Mouse (Mus musculus) heart, adult 2 months (tissue): ENCODE data around the gene Hnrnpul1. TPM values are rescaled to one million over a fixed set of nuclear protein-coding genes. Genes with fewer than 3 reads are reported as not detected.
A peak's percentile ranks its signal among the peaks of the same experiment; 100 is the strongest.

ENCODE experiments used
- DNase-seq, 2 experiments: peaks; one replicate each; pipeline ENCODE4 v3.0.0; 2021
- H3K27ac ChIP-seq: fragments of 200-600 bp; 2 replicates; pipeline ENCODE4 v1.8.1; 2022
- H3K27me3 ChIP-seq: fragments of 200-500 bp; 2 replicates; pipeline ENCODE4 v1.6.1; 2012; ENCODE audit warnings: mild to moderate bottlenecking, low read length, inconsistent platforms, mixed read lengths; ENCODE audit not compliant: control insufficient read depth, insufficient read depth
- H3K36me3 ChIP-seq: fragments of 200-500 bp; 2 replicates; pipeline ENCODE4 v1.6.1; 2012; ENCODE audit warnings: low read length, inconsistent platforms; ENCODE audit not compliant: control insufficient read depth, insufficient read depth
- H3K4me1 ChIP-seq: fragments of 200-500 bp; 2 replicates; pipeline ENCODE4 v1.6.1; 2011; ENCODE audit warnings: low read length; ENCODE audit not compliant: control insufficient read depth, insufficient read depth
- H3K4me3 ChIP-seq: fragments of 200-600 bp; 2 replicates; pipeline ENCODE4 v1.8.1; 2022
- H3K79me2 ChIP-seq: fragments of 200-500 bp; replicated peaks from 2 replicates; pipeline ENCODE4 v1.6.1; 2012; ENCODE audit warnings: mild to moderate bottlenecking, inconsistent platforms, low read length, moderate library complexity, mixed read lengths; ENCODE audit not compliant: control insufficient read depth, insufficient read depth
- H3K9ac ChIP-seq: fragments of 200-500 bp; 2 replicates; pipeline ENCODE4 v1.6.1; 2012; ENCODE audit warnings: low read depth, mild to moderate bottlenecking, control low read depth, inconsistent platforms, low read length, mixed read lengths
- CTCF ChIP-seq: fragments of 200-600 bp; IDR thresholded peaks from 2 replicates; pipeline ENCODE4 v1.8.1; 2022; ENCODE audit warnings: antibody characterized with exemption, mild to moderate bottlenecking, moderate library complexity
- EP300 ChIP-seq: fragments of 200-500 bp; IDR thresholded peaks from 2 replicates; pipeline ENCODE4 v1.6.1; 2011; ENCODE audit warnings: low read depth, low read length, control low read depth; ENCODE audit not compliant: insufficient read depth
- POLR2A ChIP-seq: fragments of 200-500 bp; IDR thresholded peaks from 2 replicates; pipeline ENCODE4 v1.6.1; 2011; ENCODE audit warnings: mild to moderate bottlenecking, low read depth, low read length, control low read depth; ENCODE audit not compliant: insufficient read depth
- WGBS: fragments of 180-500 bp; shearing (Covaris S2); methylation state at CpG from one replicate; pipeline ENCODE4 v1.1.7; 2018; 5-methylcytosine and 5-hydroxymethylcytosine counted together
- intact Hi-C: fragments of 180-260 bp; cut with DNase I; formaldehyde crosslinking; loops from one replicate; pipeline ENCODE4 v1.15.1; 2025
- polyA plus RNA-seq: library from polyadenylated mRNA; depleted of rRNA; stranded (reverse); fragments of >200 nt; gene quantifications from 2 replicates; pipeline ENCODE4 v1.2.3, GENCODE M21; 2012
- total RNA-seq, 2 experiments: library from RNA; stranded (reverse); gene quantifications; 2 replicates each; pipeline ENCODE4 v1.2.3; 2021

Gene Hnrnpul1
- total and polyA plus RNA-seq, 3 experiments, result 29.4 to 76.2 (median 71.0) TPM

DNA sequence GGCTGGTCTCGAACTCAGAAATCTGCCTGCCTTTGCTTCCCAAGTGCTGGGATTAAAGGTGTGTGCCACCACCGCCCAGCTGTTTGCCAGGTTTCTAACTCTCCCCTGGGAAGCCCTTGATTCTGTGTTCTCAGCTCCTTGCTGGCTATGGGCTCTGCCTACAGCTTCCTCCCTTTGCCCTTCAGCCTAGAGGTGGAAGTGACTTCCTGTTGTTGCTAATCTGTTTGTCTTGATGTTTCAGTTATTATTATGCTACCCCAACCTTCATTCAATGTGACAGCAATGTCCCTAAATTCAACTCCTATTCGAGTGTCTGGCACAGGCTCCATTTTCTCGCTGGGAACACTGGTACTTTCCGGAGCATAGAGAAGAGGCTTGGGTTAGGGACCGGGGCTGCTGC is 11.6 kb upstream of the Hnrnpul1 start:
- TF ChIP-seq EP300 (no peak), POLR2A (no peak), CTCF (no peak)

GRCm38 (mm10) chr7:25764221-25764620 is 9.7 kb upstream of the Hnrnpul1 start:
- no peaks in the 10 kb centered on the region for H3K79me2 ChIP-seq
- no peak overlapping the region for H3K9ac ChIP-seq
- H3K36me3 ChIP-seq, result no peaks in the 10 kb centered on the region; the same call in 1 of the 2 replicates
- H3K27ac ChIP-seq, result peak overlapping the region; percentile 47
- H3K27me3 ChIP-seq, result no peaks in the 10 kb centered on the region
- H3K4me3 ChIP-seq, result no peak overlapping the region
- intact Hi-C loops, result no loop called here
- 31% methylated on average over 5 of the region's 5 CpGs for WGBS
- H3K4me1 ChIP-seq, result peaks cover 20% of the 10 kb centered on the region
- DNase-seq, result no peak
- TF ChIP-seq POLR2A (no peak), EP300 (no peak), CTCF (no peak)

More for the DNA sequence above, 11.6 kb upstream of the Hnrnpul1 start:
- WGBS, result 70% methylated on average over 6 of the region's 6 CpGs
- Histone ChIP-seq H3K27me3 (no peaks in the 10 kb centered on the region), H3K27ac (no peak overlapping the region; the same call in 1 of the 2 replicates), H3K9ac (no peak overlapping the region), H3K79me2 (no peaks in the 10 kb centered on the region), H3K4me3 (no peak overlapping the region), H3K36me3 (no peaks in the 10 kb centered on the region; the same call in 1 of the 2 replicates), H3K4me1 (peaks cover 18% of the 10 kb centered on the region)
- intact Hi-C loops, result loop anchor here (2.0 kb wide), 1 partner anchor 21 kb away; no protein-coding TSS in a partner anchor
- no peak for DNase-seq

DNA sequence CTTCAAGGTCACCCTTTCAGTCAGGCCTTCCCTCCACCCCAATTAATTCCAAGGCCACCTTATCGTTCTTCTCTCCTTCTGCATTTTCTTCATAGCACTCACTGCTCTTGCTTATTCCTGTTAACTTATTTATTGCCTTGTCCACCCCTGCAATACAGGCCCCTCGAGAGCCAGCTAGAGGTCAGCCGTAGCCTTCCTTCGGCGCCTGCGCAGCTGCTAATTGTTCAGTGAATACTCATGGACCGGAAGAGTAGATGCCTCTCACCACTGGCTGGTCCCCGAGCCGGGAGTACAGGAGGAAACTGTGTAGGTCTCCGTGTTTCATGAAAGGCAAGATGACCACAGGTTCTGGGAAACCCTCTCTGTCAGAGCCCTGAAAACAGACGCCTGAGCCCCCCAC is 9.1 kb upstream of the Hnrnpul1 start:
- Histone ChIP-seq H3K4me1 (peaks cover 19% of the 10 kb centered on the region), H3K9ac (no peak overlapping the region), H3K36me3 (no peaks in the 10 kb centered on the region; the same call in 1 of the 2 replicates), H3K27ac (peak overlapping the region; percentile 47), H3K79me2 (no peaks in the 10 kb centered on the region), H3K27me3 (no peaks in the 10 kb centered on the region), H3K4me3 (no peak overlapping the region)
- WGBS, result 48% methylated on average over 11 of the region's 11 CpGs
- no peak for TF ChIP-seq POLR2A
- no peak for TF ChIP-seq CTCF
- no peak for TF ChIP-seq EP300
- intact Hi-C loops, result loop anchor here (2.0 kb wide), 1 partner anchor 15 kb away; no protein-coding TSS in a partner anchor
- peak in 1 of 2 experiments; percentile 33 for DNase-seq

- WGBS, result 31% methylated on average over 10 of the region's 10 CpGs
- Histone ChIP-seq H3K27me3 (no peaks in the 10 kb centered on the region), H3K36me3 (no peaks in the 10 kb centered on the region), H3K4me1 (peaks cover 14% of the 10 kb centered on the region), H3K27ac (peak overlapping the region; percentile 6; the same call in 1 of the 2 replicates), H3K9ac (peak overlapping the region; percentile 12; the same call in 1 of the 2 replicates), H3K79me2 (no peaks in the 10 kb centered on the region), H3K4me3 (no peak overlapping the region)
- intact Hi-C loops, result no loop called here
- TF ChIP-seq EP300, result peak; percentile 59; the same call in 1 of the 2 replicates
- TF ChIP-seq POLR2A, result no peak; the same call in 1 of the 2 replicates
- TF ChIP-seq CTCF, result no peak
- peak; percentile 51 to 52 for DNase-seq
These were observed 6.8 kb upstream of the Hnrnpul1 start for GRCm38 (mm10) chr7:25761354-25761753.

- TF ChIP-seq EP300 (peak; percentile 76; the same call in 1 of the 2 replicates), POLR2A (peak; percentile 86), CTCF (no peak; the same call in 1 of the 2 replicates)
- Histone ChIP-seq H3K79me2 (peaks cover 5% of the 10 kb centered on the region), H3K27ac (peak overlapping the region; percentile 96), H3K9ac (peak overlapping the region; percentile 2; the same call in 1 of the 2 replicates), H3K36me3 (peaks cover 16% of the 10 kb centered on the region), H3K4me3 (peak overlapping the region; percentile 71), H3K27me3 (no peaks in the 10 kb centered on the region), H3K4me1 (peaks cover 9% of the 10 kb centered on the region)
- intact Hi-C loops, result loop anchor here (2.0 kb wide), 1 partner anchor 17 kb away; no protein-coding TSS in a partner anchor
- under 1% methylated on average over 18 of the region's 18 CpGs for whole genome bisulfite sequencing
- DNase-seq, result peak; percentile 91 to 92
These were observed 1.5 kb upstream of the Hnrnpul1 start for GRCm38 (mm10) chr7:25756011-25756410.

GRCm38 (mm10) chr7:25755468-25755833 is 894 bp upstream of the Hnrnpul1 start:
- Histone ChIP-seq H3K27ac (peak overlapping the region; percentile 96), H3K9ac (peak overlapping the region; percentile 2; the same call in 1 of the 2 replicates), H3K4me1 (peaks cover 7% of the 10 kb centered on the region), H3K36me3 (peaks cover 16% of the 10 kb centered on the region), H3K4me3 (peak overlapping the region; percentile 71), H3K79me2 (peaks cover 5% of the 10 kb centered on the region), H3K27me3 (no peaks in the 10 kb centered on the region)
- DNase-seq, result peak in 1 of 2 experiments; percentile 65
- intact Hi-C loops, result loop anchor here (2.0 kb wide), 1 partner anchor 69 kb away; the partner anchor contains the start of gene Tgfb1
- under 1% methylated on average over 15 of the region's 15 CpGs for WGBS
- no peak for TF ChIP-seq POLR2A
- no peak for TF ChIP-seq EP300
- no peak for TF ChIP-seq CTCF
